Mouse (Mus musculus) frontal cortex, adult (tissue): ENCODE measurements around the gene Fpgs.
A peak's percentile ranks its signal among the peaks of the same experiment; 100 is the strongest.

Experiments used
- ATAC-seq: cut with Nextera tagmentation; 2 replicates; pipeline ENCODE4 v1.9.2; 2017; ENCODE audit warnings: mild to moderate bottlenecking, moderate library complexity, mixed read lengths; ENCODE audit not compliant: low TSS enrichment

Fpgs gene

DNA sequence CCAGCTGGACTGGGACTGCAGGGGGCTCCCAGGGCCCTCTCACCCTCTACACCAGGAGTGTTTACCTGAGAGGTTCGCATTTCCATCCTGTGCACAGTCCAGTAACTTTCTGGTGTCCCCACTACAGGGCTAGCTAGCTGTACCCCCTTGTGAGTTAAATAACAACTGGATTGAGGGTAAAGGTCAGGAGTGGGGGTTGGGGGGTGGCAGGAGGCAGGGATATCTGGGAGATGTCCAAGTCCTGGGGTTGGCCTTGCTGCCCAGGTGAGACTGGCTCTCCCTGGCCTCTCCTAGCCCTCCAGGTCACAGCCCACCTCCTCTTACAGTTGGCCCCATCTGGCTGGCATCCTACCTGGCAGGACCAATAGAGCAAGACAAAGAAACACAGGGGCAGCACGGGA is at the start of gene Fpgs:
Gene Fpgs (minus strand): TSS at position 125 of the 401 bp plus-strand sequence.
- no peak for ATAC-seq

DNA sequence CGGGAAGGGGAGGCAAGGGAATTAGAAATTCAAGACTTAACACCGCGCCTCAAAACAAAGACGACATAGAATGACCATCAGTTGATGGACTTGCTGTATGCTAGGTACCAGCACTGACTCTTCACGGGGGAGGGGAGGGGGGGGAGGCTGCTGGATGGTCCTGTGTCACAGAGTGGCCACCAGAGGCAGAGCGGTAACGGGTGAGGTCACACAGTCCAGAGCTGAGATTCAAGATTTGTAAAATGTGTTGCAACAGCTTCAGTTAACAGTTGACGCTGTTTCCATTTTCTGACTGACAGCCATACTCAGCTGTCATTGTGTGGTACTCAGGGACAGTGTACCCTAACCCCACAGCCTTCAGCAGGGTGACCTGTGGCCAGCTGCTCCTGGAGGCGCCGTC is 48.2 kb upstream of the Fpgs start:
- no peak for ATAC-seq

DNA sequence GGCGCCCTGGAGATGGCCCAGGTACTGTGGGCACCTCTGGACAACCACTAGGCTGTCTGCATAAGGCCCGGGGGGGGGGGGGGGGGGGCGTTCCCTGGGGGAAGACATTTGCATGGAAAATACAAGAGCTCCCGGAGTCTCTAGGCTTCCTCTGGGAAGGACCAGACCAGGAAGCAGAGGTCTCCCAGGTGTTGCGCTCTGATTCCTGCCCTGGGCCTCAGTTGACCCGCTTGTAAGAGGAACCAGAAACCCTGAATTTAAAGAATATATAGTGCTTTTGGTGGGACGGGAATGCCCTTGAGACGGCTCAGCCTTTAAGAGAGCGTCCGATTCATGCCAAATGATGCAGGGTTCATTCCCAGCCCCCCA is 47.7 kb upstream of the Fpgs start:
- ATAC-seq: no peak

DNA sequence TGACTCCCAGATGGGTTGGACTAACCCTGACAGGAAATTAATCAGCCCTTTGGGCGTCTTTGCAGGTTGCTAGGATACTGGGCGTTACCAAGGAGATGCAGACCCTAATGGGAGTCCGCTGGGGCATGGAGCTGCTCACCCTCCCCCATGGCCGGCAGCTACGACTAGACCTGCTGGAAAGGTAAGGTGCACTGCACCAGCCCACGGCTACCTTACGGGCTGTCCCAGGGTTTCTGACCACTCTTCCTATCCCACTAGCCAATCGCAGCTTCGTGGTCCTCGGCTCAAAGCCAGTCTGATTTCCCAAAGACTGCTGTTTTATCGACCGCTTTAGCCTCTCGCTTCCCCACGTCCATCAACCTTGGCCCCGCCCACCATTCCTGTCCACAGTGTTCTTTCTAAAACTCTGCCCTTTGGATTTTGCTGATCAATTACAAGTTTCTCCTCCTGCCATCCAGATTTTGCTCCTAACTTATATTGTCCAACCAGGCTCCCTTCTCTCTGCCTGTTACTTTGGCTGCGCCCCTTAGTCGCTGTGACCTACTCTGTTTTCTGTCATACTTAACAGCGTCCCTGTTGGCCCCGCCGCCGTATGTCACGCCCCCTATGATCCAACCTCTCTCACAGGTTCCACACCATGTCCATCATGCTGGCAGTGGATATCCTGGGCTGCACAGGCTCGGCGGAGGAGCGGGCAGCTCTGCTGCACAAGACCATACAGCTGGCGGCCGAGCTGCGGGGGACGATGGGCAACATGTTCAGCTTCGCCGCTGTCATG is 47.1 kb upstream of the Fpgs start:
- ATAC-seq: no peak

DNA sequence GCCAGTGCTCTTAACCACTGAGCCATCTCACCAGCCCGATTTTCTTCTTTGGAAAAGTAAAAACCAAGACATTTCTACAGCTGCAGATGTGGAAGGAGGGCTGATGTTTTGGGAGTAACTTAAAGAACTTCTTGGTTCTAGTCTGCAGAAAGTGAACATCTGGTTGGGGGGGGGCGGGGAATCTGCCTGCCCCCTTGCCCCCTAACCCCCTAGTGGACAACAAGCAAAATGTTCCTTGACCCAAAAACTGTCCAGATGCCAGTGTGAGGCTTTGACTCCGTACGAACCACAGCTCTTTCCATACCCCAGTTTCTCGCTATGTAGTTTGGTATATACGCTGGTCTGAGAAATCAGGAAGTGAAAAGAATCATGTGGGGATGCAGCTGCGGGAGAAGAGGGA is 46.3 kb upstream of the Fpgs start:
- ATAC-seq: no peak

DNA sequence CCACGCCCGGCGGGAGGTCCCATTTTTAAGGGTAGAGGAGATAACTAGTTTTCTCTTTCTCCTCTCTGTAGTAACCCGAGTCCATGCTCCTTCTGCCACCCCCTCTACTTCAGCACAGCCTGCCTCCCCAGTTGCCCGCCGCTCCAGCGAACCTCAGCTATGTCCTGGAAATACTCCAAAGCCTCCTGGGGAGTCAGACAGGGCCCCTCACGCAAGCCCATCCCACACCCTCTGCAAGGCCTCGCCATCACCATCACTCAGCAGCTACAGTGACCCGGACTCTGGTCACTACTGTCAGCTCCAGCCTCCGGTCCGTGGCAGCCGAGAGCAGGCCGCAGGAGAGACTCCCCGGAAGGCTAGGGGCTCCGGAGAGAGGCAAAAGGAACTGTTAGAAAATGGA is 45.1 kb upstream of the Fpgs start:
- no peak for ATAC-seq

DNA sequence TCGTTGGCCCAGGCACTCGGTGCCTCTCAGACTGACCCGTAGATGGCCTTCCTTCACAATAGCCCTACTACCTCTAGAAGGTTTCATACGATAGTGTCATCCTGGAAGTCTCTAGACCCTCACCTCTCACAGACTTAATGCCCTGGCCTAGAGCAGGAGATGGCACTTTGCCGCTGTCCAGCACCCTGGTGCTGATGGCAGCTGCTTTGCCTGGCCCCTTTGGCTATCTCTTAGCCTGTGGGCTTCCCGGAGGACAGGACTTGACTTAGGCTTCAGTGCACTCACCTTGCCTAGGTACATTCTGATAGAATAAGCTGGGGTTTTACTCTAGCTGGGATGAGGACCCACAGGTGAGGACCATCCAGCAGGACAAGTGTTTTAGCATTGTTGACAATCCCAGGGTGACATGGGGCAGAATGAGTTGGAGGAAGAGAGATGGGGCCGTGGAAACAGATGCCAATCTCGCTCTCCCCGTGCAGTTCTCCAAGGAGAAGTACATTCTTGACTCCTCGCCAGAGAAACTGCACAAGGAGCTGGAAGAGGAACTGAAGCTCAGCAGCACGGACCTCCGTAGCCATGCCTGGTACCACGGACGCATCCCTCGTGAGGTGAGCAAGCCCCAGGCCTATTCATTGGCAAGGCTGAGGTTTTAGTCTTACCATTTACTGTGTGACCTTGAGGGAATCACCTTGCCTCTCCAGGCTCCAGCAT is 40.5 kb upstream of the Fpgs start:
- no peak for ATAC-seq

DNA sequence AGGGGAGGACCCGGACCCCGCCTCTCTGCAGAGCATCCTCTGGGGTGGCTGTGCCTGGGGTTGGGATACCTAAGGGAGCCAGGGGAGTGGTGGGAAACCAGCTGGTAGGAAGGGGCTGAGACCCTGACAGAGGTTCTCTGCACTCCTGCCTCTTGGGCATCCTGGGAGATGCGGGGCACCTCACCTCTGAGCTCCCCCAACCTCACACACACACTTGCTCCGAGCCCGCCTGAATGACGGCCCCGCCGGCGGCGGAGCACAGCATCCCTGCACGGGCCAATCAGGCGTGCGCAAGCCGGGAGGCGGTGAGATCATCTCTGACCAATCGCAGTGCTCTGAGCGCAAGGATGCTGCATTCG is 38.2 kb upstream of the Fpgs start:
- peak; percentile 91 for ATAC-seq

DNA sequence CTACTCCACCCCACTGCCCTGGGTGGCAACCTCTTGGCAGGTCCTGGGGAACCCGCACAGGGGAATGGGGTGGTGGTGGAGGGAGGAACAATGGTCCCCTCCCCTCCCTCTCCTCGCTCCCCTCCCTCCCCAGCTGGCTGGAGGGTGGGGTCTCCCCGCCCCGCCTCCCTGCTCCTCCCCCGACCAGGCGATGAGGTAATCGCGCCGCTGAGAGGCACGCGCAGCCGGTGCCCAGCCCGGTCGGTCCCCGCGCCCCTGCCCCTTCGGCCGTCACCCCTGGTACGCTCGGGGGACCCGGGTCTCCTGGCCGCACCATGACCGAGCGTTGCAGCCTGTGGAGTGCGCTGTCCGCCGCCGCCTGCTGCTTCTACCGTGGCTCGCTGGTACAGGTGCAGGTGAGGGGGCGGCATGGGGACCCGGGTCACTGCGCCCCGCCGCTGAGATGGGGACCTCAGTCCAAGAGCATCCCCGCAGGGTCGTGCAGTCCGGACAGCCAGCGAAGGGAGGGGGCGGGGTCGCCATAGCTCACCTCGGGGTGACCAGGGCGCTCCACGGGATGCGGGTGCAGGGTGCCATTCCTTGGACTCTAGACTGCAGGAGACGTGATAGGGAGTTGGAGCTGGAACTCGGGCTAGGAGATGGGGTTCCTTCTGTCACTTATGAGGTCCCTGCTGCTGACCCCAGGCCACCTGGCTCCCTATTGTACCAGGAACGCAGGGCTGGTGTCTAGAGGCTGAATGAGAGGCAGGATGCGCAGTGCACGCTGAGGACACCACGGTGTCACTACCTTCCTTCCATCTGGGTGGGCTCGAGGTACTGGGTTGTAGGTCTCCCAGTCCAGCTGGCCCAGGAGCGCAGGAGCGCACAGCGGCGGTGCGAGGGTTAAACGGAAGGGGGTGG is 37.6 kb upstream of the Fpgs start:
- ATAC-seq: peak; percentile 39; the same call in 1 of the 2 replicates

DNA sequence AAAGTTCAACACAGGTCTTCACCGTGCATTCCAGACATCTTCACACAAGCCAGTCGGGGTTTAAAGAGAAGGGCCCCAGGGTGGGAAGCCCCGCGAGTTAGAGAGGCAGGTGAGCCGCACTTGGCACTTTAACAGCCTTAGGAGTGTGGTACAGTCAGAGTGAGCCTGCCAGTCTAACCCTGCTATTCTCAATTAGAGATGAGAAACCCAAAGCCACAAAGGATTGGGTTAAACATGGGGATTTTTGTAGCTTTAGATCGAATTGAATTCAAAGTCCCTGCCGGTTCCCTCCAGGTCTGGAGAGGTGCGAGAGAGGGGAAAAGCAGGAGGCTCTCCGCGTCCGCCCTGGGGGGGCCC is 36.9 kb upstream of the Fpgs start, which contains the start of gene 6330409D20Rik:
Gene 6330409D20Rik (minus strand): TSS at position 101 of the 357 bp plus-strand sequence.
- no peak for ATAC-seq

DNA sequence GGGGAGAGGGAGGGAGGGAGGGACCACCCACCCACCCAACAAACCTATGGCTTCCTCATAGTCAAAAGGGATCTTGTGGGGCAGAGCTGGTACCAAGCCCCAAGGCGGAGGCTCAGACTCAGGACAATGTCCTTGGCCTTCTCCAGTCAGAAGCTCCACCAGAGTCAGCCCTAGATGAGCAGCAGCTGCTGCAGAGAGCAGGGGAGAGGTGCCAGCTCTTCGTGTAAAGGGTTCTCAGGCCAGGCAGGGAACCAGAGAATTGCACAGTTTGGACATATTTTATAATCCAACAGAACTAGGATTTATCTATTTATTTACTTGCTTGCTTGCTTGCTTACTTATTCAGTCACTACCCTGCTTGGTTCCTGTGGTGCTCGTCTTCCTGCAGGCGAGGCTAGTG is 35.4 kb upstream of the Fpgs start:
- no peak for ATAC-seq

DNA sequence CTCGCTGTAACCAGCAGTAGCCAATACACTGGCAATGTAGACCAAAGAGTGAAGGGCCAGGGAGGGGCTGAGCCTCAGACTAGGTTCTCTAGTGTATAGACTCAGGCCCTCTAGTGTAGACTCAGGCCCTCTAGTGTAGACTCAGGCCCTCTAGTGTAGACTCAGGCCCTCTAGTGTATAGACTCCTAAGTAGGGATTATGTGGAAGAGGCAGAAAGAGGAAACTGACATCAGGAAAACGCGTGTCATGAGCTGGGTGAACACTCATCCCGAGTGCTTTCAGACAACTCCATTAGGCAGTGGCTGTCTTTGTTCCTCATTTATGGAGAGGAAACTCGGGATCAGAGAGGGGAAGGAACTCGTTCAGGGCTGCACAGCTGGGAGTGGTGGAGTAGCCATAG is 33.1 kb upstream of the Fpgs start:
- no peak for ATAC-seq

DNA sequence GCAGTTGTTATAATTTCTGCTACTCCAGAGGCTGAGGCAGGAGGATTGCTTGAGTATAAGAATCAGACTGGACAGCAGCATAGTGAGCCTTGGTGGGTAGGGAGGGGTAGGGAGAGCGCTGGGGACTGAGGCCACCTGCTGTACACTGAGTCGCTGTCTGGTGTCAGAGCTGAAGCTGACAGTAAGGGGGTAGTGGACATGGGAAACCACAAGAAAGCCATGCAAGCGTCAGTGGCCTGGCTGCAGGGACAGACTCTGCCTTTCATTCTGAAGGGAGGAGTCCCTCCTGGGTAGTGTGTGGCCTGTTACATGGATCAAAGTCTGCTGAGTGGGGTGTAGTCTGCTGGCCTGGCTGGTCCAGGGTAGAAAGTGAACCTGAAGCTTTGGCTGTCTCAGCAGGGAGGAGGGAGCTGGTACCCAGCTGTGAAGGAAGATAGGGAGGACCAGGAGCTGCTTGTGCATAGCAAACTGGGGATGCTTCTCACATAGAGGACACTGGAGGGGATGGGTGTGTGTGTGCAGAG is 32.4 kb upstream of the Fpgs start:
- no peak for ATAC-seq

DNA sequence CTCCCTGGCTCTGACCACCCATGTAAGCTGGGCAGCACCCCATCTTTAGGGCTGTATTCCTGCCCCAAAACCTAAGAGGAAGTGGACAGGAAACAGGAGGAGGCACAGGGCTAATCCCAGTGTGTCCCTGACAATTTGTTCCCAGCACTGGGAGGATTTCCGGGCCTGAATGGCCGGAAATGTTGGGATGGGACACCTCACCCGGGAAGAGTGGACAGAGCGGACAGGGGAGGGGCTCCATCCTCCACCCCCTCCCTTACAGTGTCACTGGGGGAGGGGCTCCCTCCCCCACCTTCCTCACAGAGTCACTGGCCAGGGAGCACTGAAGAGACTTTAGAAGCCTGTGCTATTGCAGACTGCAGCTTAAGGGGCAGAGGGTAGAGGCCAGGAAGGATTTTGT is 31.0 kb upstream of the Fpgs start:
- no peak for ATAC-seq

DNA sequence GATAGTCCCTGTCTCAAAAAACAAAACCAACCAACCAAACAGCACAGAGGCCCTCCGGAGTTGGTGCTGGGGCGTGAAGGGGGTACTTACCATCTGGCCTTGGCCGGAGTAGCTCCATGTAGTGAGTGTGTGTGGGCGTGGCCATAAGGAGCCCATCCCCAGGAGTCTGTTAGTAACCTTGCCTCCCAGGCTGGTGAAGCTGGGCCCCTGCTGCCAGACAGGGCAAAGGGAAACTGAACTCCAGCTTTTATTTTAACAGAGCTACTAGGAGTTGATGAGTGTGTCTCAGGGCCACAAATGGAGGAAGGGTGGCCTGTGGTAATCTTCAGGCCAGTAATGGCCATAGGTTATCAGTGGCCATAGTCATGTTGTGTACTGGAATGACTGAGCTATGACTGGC is 30.5 kb upstream of the Fpgs start:
- ATAC-seq: no peak

DNA sequence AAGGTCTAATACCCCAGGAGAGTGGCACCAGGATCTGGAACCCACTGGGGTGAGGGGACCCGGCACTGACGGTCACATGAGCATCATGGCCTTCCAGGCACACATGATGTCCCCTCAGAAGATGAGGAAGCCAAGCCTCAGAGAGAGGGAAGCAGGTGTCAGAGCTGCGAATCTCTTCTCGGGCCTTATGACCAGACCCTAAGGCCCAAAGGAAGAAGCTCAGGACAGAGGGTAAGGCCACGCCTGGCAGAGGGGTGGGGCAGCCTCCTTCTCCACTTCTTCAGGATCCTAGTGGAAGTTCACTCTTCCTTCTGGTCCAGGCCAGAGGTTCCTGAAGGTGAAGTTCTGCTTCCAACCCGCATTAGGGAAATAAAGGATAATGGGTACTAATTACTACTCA is 28.8 kb upstream of the Fpgs start:
- no peak for ATAC-seq

DNA sequence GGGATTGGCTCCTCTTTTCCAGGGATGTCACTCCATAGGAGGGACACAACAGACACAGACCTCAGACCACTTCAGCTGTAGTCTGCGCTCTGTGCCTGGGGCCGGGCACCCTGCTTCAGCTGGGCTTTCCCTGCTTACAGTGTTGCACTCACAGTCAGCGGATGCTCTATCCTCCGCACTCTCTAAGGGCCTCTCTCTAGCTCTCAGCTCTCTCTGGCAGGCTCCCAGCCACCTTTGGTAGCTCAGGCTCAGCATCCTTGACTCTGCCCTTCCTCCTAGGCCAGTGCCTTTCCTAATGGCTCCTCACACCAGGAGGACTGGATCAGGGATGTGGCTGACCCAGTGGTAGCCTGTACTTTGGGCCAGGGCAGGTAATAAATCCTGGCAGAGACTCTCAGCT is 28.0 kb upstream of the Fpgs start:
- ATAC-seq: no peak

DNA sequence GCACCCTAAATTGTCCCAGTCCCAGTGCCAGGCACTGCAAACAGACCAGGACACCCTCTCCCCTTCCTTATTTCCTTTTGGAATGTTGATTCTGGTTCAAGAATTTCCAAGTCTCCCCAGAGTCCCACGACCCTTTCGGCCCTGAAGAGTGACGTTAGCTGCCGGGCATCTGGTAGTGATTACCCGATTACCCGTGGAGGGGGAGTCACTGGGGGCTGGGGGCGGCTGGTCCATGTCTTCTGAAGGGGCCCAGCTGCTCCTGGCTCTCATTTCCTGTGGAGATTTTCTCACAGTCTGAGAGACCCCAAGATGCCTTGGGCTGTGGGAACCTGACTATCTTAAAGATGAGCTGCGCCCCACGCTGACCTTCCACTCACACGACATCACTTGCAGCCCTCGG is 26.9 kb upstream of the Fpgs start:
- ATAC-seq: no peak

DNA sequence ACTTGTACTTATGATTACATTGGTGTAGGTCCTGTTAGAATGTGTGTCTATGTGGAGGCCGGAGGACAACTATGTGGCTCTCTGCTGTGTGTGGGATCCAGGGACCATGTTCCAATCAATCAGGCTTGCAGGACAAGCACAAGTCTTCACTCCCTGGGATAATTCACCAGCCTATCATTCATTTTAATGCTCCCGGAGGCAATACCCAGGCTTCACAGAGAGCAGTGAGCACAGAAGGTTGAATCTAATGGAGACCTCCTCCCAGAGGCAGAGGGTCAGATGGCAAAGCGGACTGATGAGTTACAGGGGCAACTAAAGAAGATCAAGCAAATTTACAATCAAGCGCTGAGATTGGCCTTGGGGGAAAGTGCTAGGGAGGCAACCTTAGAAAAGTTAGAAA is 25.6 kb upstream of the Fpgs start:
- no peak for ATAC-seq

DNA sequence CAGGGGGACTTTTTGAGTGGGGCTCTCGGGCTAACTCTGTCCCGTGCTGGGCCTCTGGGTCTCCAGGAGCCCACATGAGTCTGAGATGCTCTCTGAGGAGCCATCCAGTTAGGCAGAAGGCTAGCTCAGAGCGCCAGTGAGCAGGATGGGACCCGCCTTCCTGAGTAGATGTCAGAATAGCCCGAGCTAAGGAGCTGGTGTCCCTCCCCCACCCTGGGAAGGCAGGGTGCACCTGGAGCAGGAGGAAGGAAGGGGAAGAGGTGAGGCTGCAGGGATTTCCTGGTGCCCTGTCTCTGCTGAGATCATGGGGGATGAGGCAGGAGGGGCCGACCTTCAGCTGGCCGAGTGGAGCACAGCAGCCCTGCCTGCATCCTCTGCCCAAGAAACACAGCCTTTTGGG is 24.5 kb upstream of the Fpgs start:
- ATAC-seq: no peak

DNA sequence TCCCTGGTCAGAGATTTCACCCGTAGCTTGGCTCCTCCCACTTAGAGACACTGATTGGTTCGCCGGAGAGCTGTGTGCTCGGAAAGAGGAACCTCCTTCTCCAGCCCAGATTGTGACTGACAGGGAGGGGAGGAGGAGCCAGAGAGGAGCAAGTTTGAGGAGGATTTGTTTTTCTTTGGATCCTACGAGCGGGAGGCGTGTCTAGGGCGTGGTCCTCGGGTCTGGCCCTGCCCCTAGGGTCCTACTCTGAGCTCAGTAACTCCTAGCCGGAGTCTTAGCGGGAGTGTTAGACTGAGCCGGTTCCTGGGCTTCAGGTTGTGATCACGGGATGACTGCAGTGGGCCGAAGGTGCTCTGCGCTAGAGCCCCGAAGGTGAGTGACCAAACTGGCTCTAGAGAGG is 23.5 kb upstream of the Fpgs start:
- ATAC-seq: peak; percentile 100
